Mouse (Mus musculus): ENCODE measurements at regions not wholly inside any gene's neighbourhood (a gene's known extent, or its start where the extent isn't known, plus 50 kb on each side); places are given as distances from the start of the nearest gene placed in this dataset.

GRCm38 (mm10) chrX:10770575-10770974 lies 55.8 kb downstream of the Mid1ip1 start:
- DNase-seq, result no peak

DNA sequence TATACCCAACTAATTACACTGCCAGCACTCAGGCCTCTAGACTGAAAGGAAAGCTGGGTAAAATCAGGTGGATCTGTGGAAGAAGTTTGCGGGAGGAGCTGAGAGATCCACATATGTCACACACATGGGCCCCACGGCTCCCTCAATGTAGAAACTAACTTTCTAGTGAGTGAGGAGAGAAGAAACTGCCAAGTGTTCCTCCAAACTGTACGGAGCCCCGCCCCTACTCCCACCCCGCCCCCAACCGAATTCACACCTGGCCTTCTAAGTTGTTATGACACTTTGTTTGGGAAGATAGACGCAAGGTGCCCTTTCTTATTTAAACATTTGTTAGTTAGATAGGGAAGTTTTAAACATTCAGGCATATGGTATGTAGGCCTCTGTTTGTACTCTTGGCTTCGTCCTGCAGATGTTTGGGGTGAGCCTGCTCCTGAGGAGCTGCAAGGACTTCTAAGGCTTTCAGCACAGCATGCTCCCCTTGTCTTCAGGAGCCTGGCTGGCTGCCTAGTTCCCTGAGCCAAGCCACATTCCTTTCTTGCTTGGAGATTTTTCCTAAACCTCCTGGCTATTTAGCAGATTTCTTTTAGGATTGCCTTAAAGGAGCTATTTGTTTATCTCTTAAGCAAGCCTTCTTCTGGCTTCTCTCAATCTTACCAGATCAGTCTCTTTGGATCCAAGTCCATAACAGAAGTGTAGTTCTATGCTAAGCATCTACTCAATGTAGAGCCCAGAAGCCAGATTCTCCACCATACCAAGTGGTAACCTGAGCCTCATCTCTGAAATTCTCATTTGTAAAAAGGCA lies 61.1 kb downstream of the Mid1ip1 start:
- peak; percentile 15 for DNase-seq

DNA sequence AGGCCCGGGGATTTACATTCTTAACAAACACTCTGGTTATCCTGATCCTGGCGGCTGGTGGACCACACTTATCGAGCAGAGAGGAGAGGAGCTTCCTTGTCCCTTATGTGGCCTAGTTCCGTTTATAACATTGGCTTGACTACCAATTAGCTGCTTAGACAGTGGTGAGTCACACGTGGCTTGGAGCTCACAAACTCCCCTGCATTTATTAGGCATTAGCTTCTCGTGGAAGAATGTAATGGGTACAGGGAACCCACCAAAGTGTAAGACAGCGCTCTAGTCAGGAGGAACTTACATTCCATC lies 61.7 kb downstream of the Mid1ip1 start:
- DNase-seq, result no peak

- DNase-seq, result no peak
These were observed 63.2 kb downstream of the Mid1ip1 start for GRCm38 (mm10) chrX:10778014-10778413.

DNA sequence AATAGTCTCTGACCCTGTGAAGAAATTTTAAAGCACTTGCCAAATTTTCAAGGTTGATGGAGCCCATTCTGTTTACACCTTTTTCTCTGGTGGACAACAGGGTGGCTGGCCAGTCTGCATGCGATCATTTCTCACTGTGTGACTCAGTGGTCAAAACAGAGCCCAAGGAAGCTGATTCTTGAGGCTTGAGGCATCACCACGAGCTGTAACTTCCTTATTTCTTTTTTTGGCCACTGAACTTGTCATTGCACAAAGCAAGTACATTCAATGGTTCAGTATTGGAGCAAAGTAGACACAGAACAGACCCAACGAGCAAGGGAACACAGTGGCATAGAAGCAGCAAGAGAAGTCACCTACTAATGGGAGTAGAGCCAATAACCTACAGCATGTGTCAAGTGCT lies 71.5 kb downstream of the Mid1ip1 start:
- no peak for DNase-seq

DNA sequence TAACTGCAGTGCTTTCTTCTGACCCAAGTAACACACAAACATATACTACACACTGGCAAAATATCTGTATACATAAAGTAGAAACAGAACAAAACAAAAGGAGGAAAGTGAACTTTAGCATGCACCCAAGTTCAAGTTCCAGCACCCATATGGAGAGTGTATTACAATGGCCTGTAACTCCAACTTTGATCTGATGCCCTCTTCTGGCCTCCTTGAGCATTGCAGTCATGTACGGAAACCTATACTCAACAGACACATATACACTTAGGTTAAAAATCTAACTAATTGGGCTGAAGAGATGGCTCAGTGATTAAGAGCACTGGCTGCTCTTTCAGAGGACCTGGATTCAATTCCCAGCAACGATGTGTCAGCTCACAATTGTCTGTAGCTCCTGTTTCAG lies 72.2 kb downstream of the Mid1ip1 start:
- DNase-seq, result no peak

DNA sequence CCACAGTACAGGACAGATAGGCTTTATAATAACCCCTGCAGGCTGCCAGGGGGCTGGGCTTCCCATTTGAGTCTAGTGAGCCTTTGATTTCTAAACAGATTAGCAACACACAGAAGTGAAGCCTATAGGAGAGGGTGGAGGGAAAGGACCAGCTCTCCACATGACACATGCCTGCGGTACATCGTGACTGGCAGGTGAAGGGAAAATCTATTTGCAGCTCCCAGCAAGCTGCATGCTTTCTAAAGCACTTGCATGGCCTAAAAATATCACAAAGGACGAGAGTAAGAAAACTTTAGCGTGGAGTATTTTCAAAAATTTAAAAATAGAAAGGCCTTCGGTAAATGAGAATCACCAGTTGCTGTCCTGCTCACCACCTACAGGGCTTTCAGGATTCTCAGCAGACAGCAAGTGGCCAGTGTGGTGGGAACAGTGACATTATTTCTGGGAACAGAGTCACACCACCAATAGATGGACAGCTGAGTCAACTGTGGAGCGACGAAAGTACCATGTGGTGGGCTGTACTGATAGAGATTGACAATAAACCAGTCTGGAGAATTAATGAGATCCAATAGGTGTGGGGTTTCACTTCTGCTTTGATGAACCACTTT lies 105.6 kb downstream of the Mid1ip1 start:
- no peak for DNase-seq

DNA sequence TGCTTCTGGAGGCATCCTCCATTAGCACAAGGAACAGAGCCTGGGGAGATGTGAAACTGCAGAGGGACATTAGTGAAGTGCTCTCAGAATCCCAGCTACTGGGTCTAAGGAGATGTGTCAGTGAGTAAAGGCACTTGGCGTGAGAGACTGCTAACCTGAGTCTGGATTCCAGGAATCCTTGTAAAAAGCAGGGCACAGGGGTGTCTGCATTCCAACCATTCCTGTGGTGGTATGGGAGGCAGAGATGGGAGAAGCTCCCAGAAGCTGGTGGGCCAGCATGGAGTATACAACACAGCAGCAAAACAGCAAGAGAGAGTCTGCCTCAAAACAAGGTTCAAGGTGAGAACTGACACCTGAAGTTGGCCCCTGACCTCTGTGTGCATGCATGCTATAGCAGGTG lies 118.9 kb downstream of the Mid1ip1 start:
- DNase-seq, result no peak

DNA sequence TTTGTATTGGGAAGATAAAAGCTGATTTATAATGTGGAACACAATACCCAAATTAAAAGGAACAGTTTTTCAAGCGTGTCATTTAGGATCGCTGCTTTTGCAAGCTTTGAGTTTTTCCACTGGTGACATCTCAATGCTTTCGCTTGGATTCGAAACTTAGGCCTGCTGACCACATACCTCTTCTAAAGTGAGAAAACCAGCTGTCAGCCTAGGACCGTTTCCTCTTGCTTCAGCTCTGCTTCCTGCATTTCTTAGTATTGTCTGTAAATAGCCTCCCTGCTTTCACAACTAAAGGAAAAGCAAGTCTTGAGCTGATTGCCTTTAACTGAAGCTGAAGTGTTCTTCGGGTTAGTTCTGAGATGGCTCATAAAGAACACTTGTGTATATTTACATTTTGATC lies 142.3 kb downstream of the Mid1ip1 start:
- no peak for DNase-seq

GRCm38 (mm10) chrX:10857668-10858067 lies 142.9 kb downstream of the Mid1ip1 start:
- no peak for DNase-seq

GRCm38 (mm10) chrX:10871613-10872012 lies 156.8 kb downstream of the Mid1ip1 start:
- DNase-seq, result no peak

DNA sequence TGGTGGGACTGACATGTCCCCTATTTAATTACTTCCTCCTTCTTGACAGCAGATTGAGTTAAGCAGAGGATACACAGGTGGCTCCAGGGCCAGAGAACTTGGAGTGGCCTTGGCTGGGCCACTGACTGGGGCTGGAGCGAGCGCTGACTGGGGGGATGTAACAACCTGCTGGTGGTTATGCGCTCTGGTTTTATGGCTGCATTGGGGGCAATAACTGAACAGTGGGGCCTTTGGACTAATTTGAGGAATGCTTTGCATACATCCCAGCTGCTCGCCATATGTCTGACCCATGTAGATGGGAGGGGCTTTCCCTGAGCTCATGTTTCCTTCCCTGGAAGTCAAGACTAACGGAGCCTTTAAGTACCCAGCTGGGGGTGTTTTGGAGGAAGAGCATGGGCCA lies 163.0 kb downstream of the Mid1ip1 start:
- no peak for DNase-seq

GRCm38 (mm10) chrX:10878922-10879321 lies 164.1 kb downstream of the Mid1ip1 start:
- DNase-seq, result no peak

DNA sequence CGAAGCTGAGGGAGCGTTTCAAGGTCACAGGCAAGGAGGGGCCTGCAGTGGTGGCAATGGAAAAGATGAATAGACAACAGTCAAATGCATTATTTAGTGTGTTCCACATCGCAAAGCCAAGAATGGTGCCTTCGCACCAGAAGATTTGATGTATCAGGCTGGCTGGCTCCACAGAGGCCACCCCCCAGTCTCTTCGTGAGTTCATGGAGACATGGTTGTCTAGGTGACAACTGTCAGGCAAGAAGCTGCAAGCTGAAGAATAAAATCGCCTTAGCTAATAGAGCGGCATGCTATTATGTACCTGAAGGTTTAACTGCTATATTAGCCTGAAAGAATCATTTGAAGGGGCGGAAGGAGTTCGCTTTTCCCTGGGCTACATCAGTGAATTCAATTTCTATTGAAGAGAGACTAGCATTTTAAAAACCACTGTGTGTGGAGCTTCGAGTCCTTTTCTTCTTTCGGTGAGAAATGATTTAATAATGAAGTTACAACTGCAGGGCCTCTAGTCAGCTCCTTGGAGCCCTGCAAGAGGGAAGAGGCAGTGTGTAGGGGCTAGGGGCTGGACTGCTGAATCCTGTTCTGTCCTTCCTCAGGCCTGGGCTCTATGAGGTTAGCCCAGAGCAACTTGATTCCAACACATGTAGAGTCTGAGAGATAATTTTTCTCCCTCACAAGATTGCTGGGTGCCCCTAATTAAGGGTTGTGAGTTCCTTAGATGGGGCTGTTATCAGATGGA lies 169.1 kb downstream of the Mid1ip1 start:
- no peak for DNase-seq

DNA sequence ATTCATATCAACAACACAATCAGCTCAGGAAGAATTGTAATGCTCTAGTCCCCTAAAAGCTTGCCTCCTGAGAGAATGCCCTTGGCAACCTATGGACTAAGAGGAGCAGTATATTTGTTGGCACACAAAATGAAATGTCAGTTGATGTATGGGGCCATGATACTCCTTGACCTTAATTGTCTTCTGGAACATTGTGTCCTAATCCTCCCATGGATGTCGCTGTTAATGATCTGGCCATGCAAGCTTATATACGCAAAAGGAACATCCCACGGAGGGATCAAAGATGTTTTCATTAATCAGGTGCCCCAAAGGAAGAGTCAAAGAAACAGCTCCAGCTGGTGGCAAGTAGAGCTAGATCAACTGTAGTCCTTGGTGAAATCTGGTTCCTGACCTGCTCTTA lies 178.0 kb downstream of the Mid1ip1 start:
- no peak for DNase-seq

GRCm38 (mm10) chrX:10896193-10896955 lies 181.6 kb downstream of the Mid1ip1 start:
- no peak for DNase-seq

GRCm38 (mm10) chrX:10902686-10903085 lies 187.9 kb downstream of the Mid1ip1 start:
- no peak for DNase-seq

DNA sequence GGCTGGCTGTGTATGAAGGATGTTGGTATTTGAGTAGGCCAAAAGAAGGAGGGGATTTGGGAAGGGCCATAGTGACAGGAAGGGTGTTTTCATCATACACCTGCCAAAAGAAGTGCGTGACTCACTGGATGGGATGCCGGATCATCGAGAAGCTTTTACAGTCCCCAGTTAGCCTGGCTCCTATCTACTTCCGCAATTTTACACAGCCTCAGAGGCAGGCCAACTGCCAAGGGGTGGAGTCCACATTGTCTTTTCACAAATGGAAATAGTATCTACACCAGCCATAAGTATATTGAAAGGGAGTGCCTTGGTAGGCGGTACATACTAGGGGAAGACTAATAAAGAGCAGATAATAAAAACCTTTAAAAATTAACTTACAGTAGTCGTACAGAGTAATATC lies 189.3 kb downstream of the Mid1ip1 start:
- no peak for DNase-seq

DNA sequence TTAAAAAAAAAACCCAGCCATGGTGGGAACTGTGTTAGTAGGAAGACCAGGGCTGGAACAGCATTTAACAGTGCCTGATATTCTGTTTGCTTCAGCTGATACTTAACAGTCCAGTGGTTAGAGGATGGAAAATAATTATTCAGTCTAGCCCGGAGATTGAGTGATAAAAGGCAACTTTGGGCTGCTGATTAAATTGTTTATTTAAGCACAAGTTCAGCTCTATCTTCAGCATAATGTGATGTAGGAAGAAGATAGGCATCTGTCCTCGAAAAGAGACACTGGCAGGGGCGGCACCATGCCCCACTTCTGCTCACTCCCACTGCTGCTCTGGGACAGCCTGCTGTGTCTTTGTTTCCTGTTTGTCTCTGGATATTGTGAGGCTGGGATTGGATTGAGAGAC lies 190.1 kb downstream of the Mid1ip1 start:
- DNase-seq, result no peak

GRCm38 (mm10) chrX:10911127-10912061 lies 196.6 kb downstream of the Mid1ip1 start:
- no peak for DNase-seq

Data from right cerebral cortex, postnatal 4 days (tissue).